Mouse (Mus musculus) liver, adult 2 months (tissue): Measurements from ENCODE around the gene Hcfc1r1.

Source experiments
- CTCF ChIP-seq: fragments of 200-500 bp; IDR thresholded peaks from 2 replicates; pipeline ENCODE4 v1.5.1; 2011; ENCODE audit warnings: low read depth, low read length, control low read depth
- POLR2A ChIP-seq: fragments of 200-500 bp; IDR thresholded peaks from 2 replicates; pipeline ENCODE4 v1.6.1; 2011; ENCODE audit warnings: low read length, control low read depth; ENCODE audit not compliant: insufficient read depth; ENCODE audit errors: extremely low read depth

GRCm38 (mm10) chr17:23672761-23673160 lies 635 bp upstream of the Hcfc1r1 start:
- no peak for TF ChIP-seq POLR2A
- TF ChIP-seq CTCF: no peak
